Mouse (Mus musculus): Measurements from ENCODE around the gene Peli2.

DNA sequence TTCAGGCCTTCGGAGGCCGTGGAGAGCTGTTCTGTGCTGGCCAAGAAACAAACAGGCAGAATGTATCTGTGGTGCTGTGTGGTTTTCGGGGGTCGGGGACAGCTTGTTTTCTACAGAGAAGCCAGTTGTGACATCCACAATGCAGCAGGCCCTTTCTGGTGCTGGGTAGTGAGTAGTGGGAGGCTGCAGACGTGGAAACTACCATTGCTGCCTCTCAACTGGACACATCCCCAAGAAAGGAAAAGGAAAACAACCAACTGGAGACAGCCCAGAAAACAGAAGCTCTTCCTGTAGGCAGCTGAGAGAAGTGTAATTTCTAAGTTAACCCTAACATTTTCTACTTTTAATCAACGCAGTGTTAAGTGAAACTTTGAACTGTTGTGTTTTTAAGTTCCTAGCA, 9.4 kb downstream of the Peli2 start:
- no peak for TF ChIP-seq CTCF (IDR thresholded peaks at IDR 0.05; ENCODE audit: low read depth)
- no peak for TF ChIP-seq EP300 (optimal IDR thresholded peaks at IDR 0.05)

Measured in stomach, postnatal 0 days (tissue).